Comparison of ENCODE assay signal across 11 mouse cellular contexts in the genomic region with DNA sequence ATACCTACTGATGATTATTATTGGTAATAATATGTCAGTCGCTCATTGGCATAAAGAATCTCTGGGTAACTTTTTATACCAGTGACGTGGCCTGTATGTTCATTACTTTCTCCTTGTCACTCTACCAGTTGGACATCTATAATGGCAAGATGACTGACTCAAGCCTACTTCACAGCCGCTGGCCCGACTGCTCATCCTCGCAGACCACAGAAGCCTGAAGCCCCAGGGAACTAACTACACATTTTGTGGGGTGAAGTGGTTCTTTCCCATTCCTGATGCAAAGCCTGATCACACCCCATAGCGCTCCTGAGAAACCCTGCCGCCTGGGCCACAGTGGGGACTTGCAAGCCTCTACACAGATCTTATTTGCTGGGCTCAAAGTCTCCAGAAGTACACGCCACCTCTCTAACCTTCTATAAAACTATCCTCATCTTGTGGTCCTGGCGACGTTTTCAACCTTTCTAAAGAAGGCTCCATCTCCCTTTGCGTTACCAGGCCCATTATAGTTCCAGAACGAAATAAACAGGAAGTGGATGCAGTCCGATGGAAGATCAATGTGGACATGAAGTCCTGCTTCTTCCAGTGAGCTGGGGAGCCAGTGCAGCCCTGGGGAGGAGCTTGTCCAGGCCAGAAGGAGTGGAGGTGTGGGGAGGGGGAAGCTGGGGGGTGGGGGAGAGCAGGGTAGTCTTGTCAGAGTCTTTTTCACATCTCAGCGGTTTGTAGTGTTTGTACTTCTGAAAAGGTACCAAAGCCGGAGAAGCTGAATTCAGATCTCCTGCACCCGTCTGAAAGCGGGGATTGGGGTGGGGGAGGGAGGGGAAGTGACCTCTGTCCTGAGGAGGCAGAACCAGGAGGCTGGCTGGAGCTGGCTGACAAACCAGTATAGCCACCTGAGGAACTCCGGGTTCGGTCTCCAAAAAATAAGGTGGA.
A peak's percentile ranks its signal among the peaks of the same experiment; 100 is the strongest.
DNase-seq lines count a peak whose midpoint lies in the region; ATAC-seq and TF ChIP-seq lines count a peak whose summit lies in the region.
"Had no signal": no experiment of that assay in that cellular context is flagged by ENCODE, and none has a peak within 500 bp of the region (broad histone marks: within the 10 kb centered on the region; RNA-seq: fewer than 3 reads in every experiment).

No protein-coding gene starts in this region.

- peaks cover 39% of the 10 kb centered on the region for H3K4me1 ChIP-seq in hindbrain, embryonic 11.5 days (replicated peaks; ENCODE audit: control insufficient read depth, insufficient read depth, low read length)
- H3K4me1 ChIP-seq in hindbrain, postnatal 0 days (ENCODE audit: insufficient read depth, low read length): peaks cover 24% of the 10 kb centered on the region
- H3K4me1 ChIP-seq in E14TG2a.4 (replicated peaks; ENCODE audit: low read depth, low read length): peaks cover 73% of the 10 kb centered on the region
- peaks cover 67% of the 10 kb centered on the region for H3K4me1 ChIP-seq in limb, embryonic 14.5 days (ENCODE audit: control insufficient read depth, insufficient read depth, low read length)

- no peak overlapping the region for H3K9ac ChIP-seq in hindbrain, embryonic 11.5 days (ENCODE audit: low read depth, low read length)
- no peak overlapping the region for H3K9ac ChIP-seq in hindbrain, postnatal 0 days (replicated peaks; ENCODE audit: low read length)
- no peak overlapping the region for H3K9ac ChIP-seq in limb, embryonic 14.5 days (ENCODE audit: low read depth, low read length, severe bottlenecking)

- no peaks in the 10 kb centered on the region for H3K36me3 ChIP-seq in hindbrain, embryonic 11.5 days (ENCODE audit: control insufficient read depth, insufficient read depth, low read length)
- H3K36me3 ChIP-seq in hindbrain, postnatal 0 days (ENCODE audit: insufficient read depth, low read length): no peaks in the 10 kb centered on the region
- H3K36me3 ChIP-seq in E14TG2a.4 (ENCODE audit: insufficient read depth, low read length): no peaks in the 10 kb centered on the region
- no peaks in the 10 kb centered on the region for H3K36me3 ChIP-seq in limb, embryonic 14.5 days (ENCODE audit: control insufficient read depth, insufficient read depth, low read length)

- peaks cover 2% of the 10 kb centered on the region; the same call in 1 of the 2 replicates for H3K27me3 ChIP-seq in hindbrain, embryonic 11.5 days (ENCODE audit: control insufficient read depth, insufficient read depth, low read length)
- H3K27me3 ChIP-seq in hindbrain, postnatal 0 days (ENCODE audit: insufficient read depth, low read length): no peaks in the 10 kb centered on the region
- peaks cover 45% of the 10 kb centered on the region for H3K27me3 ChIP-seq in E14TG2a.4 (ENCODE audit: insufficient read depth, low read length)
- no peaks in the 10 kb centered on the region for H3K27me3 ChIP-seq in limb, embryonic 14.5 days (ENCODE audit: control insufficient read depth, insufficient read depth, low read length)

- no peak overlapping the region for H3K4me2 ChIP-seq in hindbrain, embryonic 11.5 days (replicated peaks; ENCODE audit: low read depth, low read length)
- no peak overlapping the region for H3K4me2 ChIP-seq in hindbrain, postnatal 0 days (ENCODE audit: low read depth, low read length)
- H3K4me2 ChIP-seq in limb, embryonic 14.5 days (replicated peaks; ENCODE audit: low read depth, low read length, severe bottlenecking): no peak overlapping the region

- ATAC-seq in hindbrain, embryonic 11.5 days (ENCODE audit: low FRiP score): no peak
- no peak for ATAC-seq in hindbrain, postnatal 0 days
- ATAC-seq in limb, embryonic 14.5 days (ENCODE audit: low FRiP score, low read depth): no peak

- H3K9me3 ChIP-seq in hindbrain, embryonic 11.5 days (ENCODE audit: control insufficient read depth, low read length): no peaks in the 10 kb centered on the region
- no peaks in the 10 kb centered on the region for H3K9me3 ChIP-seq in hindbrain, postnatal 0 days (ENCODE audit: low read length)
- H3K9me3 ChIP-seq in E14TG2a.4 (ENCODE audit: low read length): no peaks in the 10 kb centered on the region
- H3K9me3 ChIP-seq in limb, embryonic 14.5 days (ENCODE audit: control insufficient read depth, low read length): no peaks in the 10 kb centered on the region

- peak overlapping the region; percentile 30 for H3K27ac ChIP-seq in hindbrain, embryonic 11.5 days (ENCODE audit: low read depth, low read length)
- H3K27ac ChIP-seq in hindbrain, postnatal 0 days: no peak overlapping the region
- peak overlapping the region; percentile 88 for H3K27ac ChIP-seq in limb, embryonic 14.5 days (replicated peaks; ENCODE audit: low read depth, low read length)

- no peak for TF ChIP-seq CTCF in hindbrain, postnatal 0 days (IDR thresholded peaks at IDR 0.05; ENCODE audit: low read depth)
- TF ChIP-seq CTCF in E14TG2a.4 (conservative IDR thresholded peaks at IDR 0.05; ENCODE audit: low read length): no peak

- WGBS in hindbrain, embryonic 11.5 days: 25% methylated on average over 19 of the region's 19 CpGs
- WGBS in hindbrain, postnatal 0 days: 49% methylated on average over 19 of the region's 19 CpGs
- 36% methylated on average over 19 of the region's 19 CpGs for WGBS in limb, embryonic 14.5 days

- H3K4me3 ChIP-seq in hindbrain, embryonic 11.5 days (ENCODE audit: low read depth, low read length): no peak overlapping the region
- no peak overlapping the region for H3K4me3 ChIP-seq in hindbrain, postnatal 0 days (ENCODE audit: low read length)
- H3K4me3 ChIP-seq in E14TG2a.4 (replicated peaks; ENCODE audit: low read length): peak overlapping the region; percentile 32; the same call in 1 of the 2 replicates
- no peak overlapping the region for H3K4me3 ChIP-seq in limb, embryonic 14.5 days (replicated peaks; ENCODE audit: low read length)
- H3K4me3 ChIP-seq: erythroblast, embryonic 14.5 days had no signal

- DNase-seq in hindbrain, embryonic 11.5 days (ENCODE audit: low spot score): peak; percentile 39
- DNase-seq in hindbrain, postnatal 0 days (ENCODE audit: low spot score): no peak
- peak; percentile 59 for DNase-seq in embryo, embryonic 10.5 days (ENCODE audit: low spot score)
- no peak for DNase-seq in limb, embryonic 14.5 days (ENCODE audit: low spot score)
- DNase-seq in ovary, postnatal 10 days (ENCODE audit: low spot score): no peak
- DNase-seq in left cerebral cortex, adult 9 months (ENCODE audit: low spot score in 2 of 2): no peak
- no peak for DNase-seq in adrenal gland, adult 18-20 months (ENCODE audit: low spot score in 2 of 2)
- DNase-seq: heart, postnatal 4 days; lung, adult 18-20 months had no signal

- no peak for TF ChIP-seq POLR2A in limb, embryonic 14.5 days (IDR thresholded peaks at IDR 0.05; ENCODE audit: borderline replicate concordance, extremely low read depth, insufficient read depth, insufficient read length)

Comparison
In these comparisons a context has a peak if more than half of its experiments do, and no peak if none do; other contexts are left out.
1. DNase-seq: peak in hindbrain, embryonic 11.5 days (single experiment) and embryo, embryonic 10.5 days (single experiment); none in hindbrain, postnatal 0 days (single experiment), limb, embryonic 14.5 days (single experiment), ovary, postnatal 10 days (single experiment), left cerebral cortex, adult 9 months (0 of 2) and adrenal gland, adult 18-20 months (0 of 2).